Mouse (Mus musculus) neural tube, embryonic 12.5 days (tissue): Measurements from ENCODE around the gene R3hdm2. TPM values are rescaled to one million over a fixed set of nuclear protein-coding genes. Genes with fewer than 3 reads are reported as not detected.

Experiments
- ATAC-seq: fragments of 200-750 bp; cut with Nextera tagmentation; 2 replicates; pipeline ENCODE4 v1.8.0; 2017; ENCODE audit warnings: low read depth, mild to moderate bottlenecking, moderate TSS enrichment, moderate library complexity; ENCODE audit not compliant: low FRiP score
- H3K27ac ChIP-seq: fragments of 300-500 bp; sonication (generic); 2 replicates; pipeline ENCODE4 v1.5.1; 2016
- H3K27me3 ChIP-seq: fragments of 300-500 bp; sonication (generic); replicated peaks from 2 replicates; pipeline ENCODE4 v1.6.1; 2016; ENCODE audit warnings: mild to moderate bottlenecking
- H3K36me3 ChIP-seq: fragments of 300-500 bp; sonication (generic); 2 replicates; pipeline ENCODE4 v1.6.1; 2016; ENCODE audit warnings: mild to moderate bottlenecking
- H3K4me1 ChIP-seq: fragments of 300-500 bp; sonication (generic); 2 replicates; pipeline ENCODE4 v1.6.1; 2016
- H3K4me2 ChIP-seq: fragments of 300-500 bp; sonication (generic); replicated peaks from 2 replicates; pipeline ENCODE4 v1.6.1; 2016; ENCODE audit warnings: mild to moderate bottlenecking
- H3K4me3 ChIP-seq: fragments of 300-500 bp; sonication (generic); 2 replicates; pipeline ENCODE4 v1.5.1; 2016
- H3K9ac ChIP-seq: fragments of 300-500 bp; sonication (generic); 2 replicates; pipeline ENCODE4 v1.6.1; 2016; ENCODE audit warnings: mild to moderate bottlenecking
- H3K9me3 ChIP-seq: fragments of 300-500 bp; sonication (generic); 2 replicates; pipeline ENCODE4 v1.6.1; 2016; ENCODE audit warnings: mild to moderate bottlenecking
- WGBS: fragments of 180-500 bp; shearing (Covaris S2); methylation state at CpG from one replicate; pipeline ENCODE4 v1.1.7; 2016; 5-methylcytosine and 5-hydroxymethylcytosine counted together
- polyA plus RNA-seq: library from polyadenylated mRNA; unstranded; fragments of >200 nt; fragmentation: Nextera tagmentation; extraction: Ambion mirVana; gene quantifications from 2 replicates; pipeline ENCODE4 v1.2.1, GENCODE M21; 2016

The R3hdm2 gene
- polyA plus RNA-seq, 1 experiment from 2014 or later: 33.9 TPM

GRCm38 (mm10) chr10:127341891-127342639 lies 38.1 kb upstream of the R3hdm2 start, which contains the start of gene Gli1:
Gli1 (minus strand) TSS chr10:127341974.
- H3K9me3 ChIP-seq: no peaks in the 10 kb centered on the region
- peak within 1 kb of the TSS; percentile 39; the same call in 1 of the 2 replicates for H3K9ac ChIP-seq
- under 1% methylated on average over 29 of the region's 29 CpGs for whole genome bisulfite sequencing
- H3K4me3 ChIP-seq: peak within 1 kb of the TSS; percentile 39
- H3K4me1 ChIP-seq: peaks cover 39% of the 10 kb centered on the region
- ATAC-seq: peak; percentile 42
- peaks cover 24% of the 10 kb centered on the region for H3K27me3 ChIP-seq
- H3K36me3 ChIP-seq: no peaks in the 10 kb centered on the region
- H3K4me2 ChIP-seq: peak within 1 kb of the TSS; percentile 78
- H3K27ac ChIP-seq: no peak within 1 kb of the TSS

GRCm38 (mm10) chr10:127343029-127343428 lies 37.1 kb upstream of the R3hdm2 start:
- 71% methylated on average over 3 of the region's 3 CpGs for WGBS
- Histone ChIP-seq H3K4me1 (peaks cover 39% of the 10 kb centered on the region), H3K9me3 (no peaks in the 10 kb centered on the region), H3K27ac (no peak overlapping the region), H3K36me3 (no peaks in the 10 kb centered on the region), H3K27me3 (peaks cover 24% of the 10 kb centered on the region), H3K4me3 (no peak overlapping the region), H3K4me2 (no peak overlapping the region), H3K9ac (no peak overlapping the region)
- no peak for ATAC-seq

GRCm38 (mm10) chr10:127346173-127346572 lies 34.0 kb upstream of the R3hdm2 start:
- H3K27ac ChIP-seq: no peak overlapping the region
- no peak for ATAC-seq
- H3K9me3 ChIP-seq: no peaks in the 10 kb centered on the region
- no peak overlapping the region for H3K9ac ChIP-seq
- H3K4me2 ChIP-seq: no peak overlapping the region
- peaks cover 13% of the 10 kb centered on the region for H3K27me3 ChIP-seq
- no peaks in the 10 kb centered on the region for H3K36me3 ChIP-seq
- 88% methylated on average over 3 of the region's 3 CpGs for WGBS
- peaks cover 18% of the 10 kb centered on the region for H3K4me1 ChIP-seq
- no peak overlapping the region for H3K4me3 ChIP-seq

- no peak for ATAC-seq
- 79% methylated on average over 4 of the region's 4 CpGs for WGBS
- Histone ChIP-seq H3K9ac (no peak overlapping the region), H3K4me1 (peaks cover 5% of the 10 kb centered on the region; the same call in 1 of the 2 replicates), H3K4me2 (no peak overlapping the region), H3K36me3 (no peaks in the 10 kb centered on the region), H3K27ac (no peak overlapping the region), H3K4me3 (no peak overlapping the region), H3K9me3 (no peaks in the 10 kb centered on the region), H3K27me3 (0 out of 2 replicates have a peak, but pooled peaks cover 5% of the 10 kb centered on the region)
Measured at GRCm38 (mm10) chr10:127348957-127349356, 31.2 kb upstream of the R3hdm2 start.

- Histone ChIP-seq H3K9ac (no peak overlapping the region), H3K36me3 (no peaks in the 10 kb centered on the region), H3K9me3 (no peaks in the 10 kb centered on the region), H3K4me2 (no peak overlapping the region), H3K4me3 (no peak overlapping the region), H3K4me1 (peaks cover 5% of the 10 kb centered on the region; the same call in 1 of the 2 replicates), H3K27ac (no peak overlapping the region), H3K27me3 (0 out of 2 replicates have a peak, but pooled peaks cover 5% of the 10 kb centered on the region)
- no peak for ATAC-seq
- WGBS: 78% methylated on average over 8 of the region's 8 CpGs
Measured at GRCm38 (mm10) chr10:127349810-127350209, 30.3 kb upstream of the R3hdm2 start.

GRCm38 (mm10) chr10:127350594-127351284 lies 29.4 kb upstream of the R3hdm2 start:
- peak; percentile 73 for ATAC-seq
- H3K36me3 ChIP-seq: no peaks in the 10 kb centered on the region
- no peaks in the 10 kb centered on the region for H3K9me3 ChIP-seq
- WGBS: 14% methylated on average over 24 of the region's 24 CpGs
- no peak overlapping the region for H3K9ac ChIP-seq
- no peak overlapping the region for H3K27ac ChIP-seq
- no peak overlapping the region for H3K4me3 ChIP-seq
- peaks cover 5% of the 10 kb centered on the region; the same call in 1 of the 2 replicates for H3K4me1 ChIP-seq
- H3K27me3 ChIP-seq: 0 out of 2 replicates have a peak, but pooled peaks cover 5% of the 10 kb centered on the region
- peak overlapping the region; percentile 47 for H3K4me2 ChIP-seq

- Histone ChIP-seq H3K9me3 (no peaks in the 10 kb centered on the region), H3K4me1 (peaks cover 5% of the 10 kb centered on the region; the same call in 1 of the 2 replicates), H3K27ac (no peak overlapping the region), H3K9ac (no peak overlapping the region), H3K4me2 (peak overlapping the region; percentile 47), H3K36me3 (no peaks in the 10 kb centered on the region), H3K4me3 (no peak overlapping the region), H3K27me3 (0 out of 2 replicates have a peak, but pooled peaks cover 5% of the 10 kb centered on the region)
- ATAC-seq: no peak
- 84% methylated on average over 8 of the region's 8 CpGs for WGBS
Measured at GRCm38 (mm10) chr10:127351285-127351595, 28.9 kb upstream of the R3hdm2 start.

- Histone ChIP-seq H3K4me3 (no peak overlapping the region), H3K27ac (no peak overlapping the region), H3K9me3 (no peaks in the 10 kb centered on the region), H3K4me1 (peaks cover 5% of the 10 kb centered on the region; the same call in 1 of the 2 replicates), H3K27me3 (0 out of 2 replicates have a peak, but pooled peaks cover 5% of the 10 kb centered on the region), H3K4me2 (no peak overlapping the region), H3K36me3 (no peaks in the 10 kb centered on the region), H3K9ac (no peak overlapping the region)
- peak; percentile 25; the same call in 1 of the 2 replicates for ATAC-seq
- 73% methylated on average over 8 of the region's 8 CpGs for WGBS
Measured at GRCm38 (mm10) chr10:127351719-127352118, 28.4 kb upstream of the R3hdm2 start.

GRCm38 (mm10) chr10:127352187-127352586 lies 27.9 kb upstream of the R3hdm2 start:
- 88% methylated on average over 9 of the region's 9 CpGs for WGBS
- no peak overlapping the region for H3K27ac ChIP-seq

GRCm38 (mm10) chr10:127352766-127353165 lies 27.4 kb upstream of the R3hdm2 start:
- 93% methylated on average over 11 of the region's 11 CpGs for WGBS
- Histone ChIP-seq H3K4me3 (no peak overlapping the region), H3K27me3 (0 out of 2 replicates have a peak, but pooled peaks cover 5% of the 10 kb centered on the region)

More at GRCm38 (mm10) chr10:127352187-127352586, 27.9 kb upstream of the R3hdm2 start:
- no peak for ATAC-seq
- Histone ChIP-seq H3K9ac (no peak overlapping the region), H3K9me3 (no peaks in the 10 kb centered on the region), H3K27me3 (0 out of 2 replicates have a peak, but pooled peaks cover 5% of the 10 kb centered on the region), H3K36me3 (no peaks in the 10 kb centered on the region), H3K4me3 (no peak overlapping the region), H3K4me2 (no peak overlapping the region), H3K4me1 (peaks cover 5% of the 10 kb centered on the region; the same call in 1 of the 2 replicates)

GRCm38 (mm10) chr10:127353909-127354895 lies 25.9 kb upstream of the R3hdm2 start, which contains the start of gene Inhbe:
Inhbe (minus strand) TSS chr10:127354411.
- Histone ChIP-seq H3K4me1 (peaks cover 5% of the 10 kb centered on the region; the same call in 1 of the 2 replicates), H3K9ac (no peak within 1 kb of the TSS), H3K27me3 (0 out of 2 replicates have a peak, but pooled peaks cover 5% of the 10 kb centered on the region), H3K36me3 (no peaks in the 10 kb centered on the region), H3K4me3 (no peak within 1 kb of the TSS), H3K9me3 (no peaks in the 10 kb centered on the region), H3K4me2 (no peak within 1 kb of the TSS), H3K27ac (no peak within 1 kb of the TSS)
- ATAC-seq: no peak
- 87% methylated on average over 18 of the region's 18 CpGs for WGBS

More at GRCm38 (mm10) chr10:127352766-127353165, 27.4 kb upstream of the R3hdm2 start:
- H3K4me1 ChIP-seq: peaks cover 5% of the 10 kb centered on the region; the same call in 1 of the 2 replicates
- no peak for ATAC-seq
- H3K36me3 ChIP-seq: no peaks in the 10 kb centered on the region
- no peak overlapping the region for H3K4me2 ChIP-seq
- H3K9me3 ChIP-seq: no peaks in the 10 kb centered on the region
- no peak overlapping the region for H3K27ac ChIP-seq
- H3K9ac ChIP-seq: no peak overlapping the region
